Mouse (Mus musculus) Muller cell, postnatal 12 days (primary cell): ENCODE measurements at regions not wholly inside any gene's neighbourhood (a gene's known extent, or its start where the extent isn't known, plus 50 kb on each side); places are given as distances from the start of the nearest gene placed in this dataset.
"Not testable (repeated sequence)": the region's sequence is repeated elsewhere in the genome, so short reads cannot be mapped to it uniquely, and the experiment has no call there.

Source experiments
- DNase-seq: peaks from one replicate; pipeline ENCODE4 v3.0.0-alpha.2; 2015; ENCODE audit errors: inconsistent ontology term

DNA sequence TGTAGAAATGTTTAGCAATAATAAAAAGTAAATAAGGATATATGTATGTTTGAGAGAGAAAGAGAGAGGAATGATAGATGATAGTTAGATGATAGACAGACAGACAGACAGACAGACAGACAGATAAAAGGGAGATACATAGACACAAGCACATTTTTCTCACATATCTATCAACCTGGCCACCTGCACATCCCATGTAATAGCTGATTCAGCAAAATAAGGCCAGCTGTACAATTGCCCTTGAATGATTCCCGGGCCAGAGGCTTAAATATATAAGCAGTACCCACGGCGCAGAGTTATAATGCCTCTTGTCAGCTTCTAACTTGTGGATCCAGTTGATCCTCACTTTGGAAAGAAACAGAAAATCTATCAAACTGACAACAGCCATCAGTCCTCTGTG lies 178.5 kb downstream of the Tmem114 start:
- no peak for DNase-seq

DNA sequence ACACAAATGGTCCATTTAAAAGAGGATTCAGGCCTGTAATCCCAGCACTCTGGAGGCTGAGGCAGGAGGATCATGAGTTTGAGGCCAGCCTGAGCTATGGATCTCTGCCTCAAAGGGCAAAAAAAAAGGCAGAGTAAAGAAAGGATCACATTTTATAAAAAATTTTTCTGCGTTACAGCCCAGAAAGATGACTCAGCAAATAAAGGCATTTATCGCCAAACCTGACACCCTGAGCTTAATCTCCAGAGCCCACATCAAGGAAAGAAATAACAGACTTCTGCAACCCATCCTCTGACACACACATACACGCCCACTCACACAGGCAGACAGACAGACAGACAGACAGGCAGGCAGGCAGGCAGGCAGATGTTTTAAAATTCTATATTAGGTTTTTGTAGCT lies 179.3 kb downstream of the Tmem114 start:
- DNase-seq: no peak

DNA sequence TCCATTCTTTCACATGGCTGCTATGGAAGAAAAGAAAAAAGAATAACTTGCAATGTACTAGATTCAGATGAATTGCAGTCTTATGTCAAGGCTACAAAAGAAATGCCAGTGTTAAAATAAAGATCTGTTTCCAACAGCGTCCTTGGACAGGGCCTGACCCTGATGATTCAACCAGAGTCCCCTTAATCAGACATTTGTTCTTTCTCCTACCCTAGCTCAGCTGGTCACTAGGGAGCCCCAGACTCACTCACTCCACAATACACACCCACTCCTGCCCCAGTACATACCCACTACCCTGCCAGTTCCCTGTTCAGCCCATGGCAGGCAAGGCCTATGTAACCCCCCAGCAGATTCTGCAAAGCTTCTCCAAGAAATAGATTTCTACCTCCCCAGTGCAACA lies 190.6 kb downstream of the Tmem114 start:
- no peak for DNase-seq

DNA sequence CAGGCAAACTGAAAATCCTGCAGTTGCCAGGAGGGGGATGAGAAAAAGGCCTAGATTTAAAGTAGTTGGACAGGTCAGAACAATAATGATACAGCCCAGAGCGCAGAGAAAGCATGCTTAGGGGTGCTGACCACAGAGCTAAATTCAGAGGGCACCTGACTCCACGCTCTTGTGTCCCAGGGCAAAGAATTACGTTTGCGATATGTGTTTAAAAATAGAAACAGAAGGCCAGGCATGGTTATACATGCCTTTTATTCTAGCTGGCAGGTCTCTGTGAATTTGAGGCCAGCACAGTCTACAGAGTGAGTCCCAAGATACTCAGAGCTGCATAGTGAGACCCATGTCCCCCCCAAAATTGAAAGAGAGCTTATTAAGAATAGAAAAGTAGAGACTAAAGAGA lies 192.9 kb downstream of the Tmem114 start:
- DNase-seq: no peak

DNA sequence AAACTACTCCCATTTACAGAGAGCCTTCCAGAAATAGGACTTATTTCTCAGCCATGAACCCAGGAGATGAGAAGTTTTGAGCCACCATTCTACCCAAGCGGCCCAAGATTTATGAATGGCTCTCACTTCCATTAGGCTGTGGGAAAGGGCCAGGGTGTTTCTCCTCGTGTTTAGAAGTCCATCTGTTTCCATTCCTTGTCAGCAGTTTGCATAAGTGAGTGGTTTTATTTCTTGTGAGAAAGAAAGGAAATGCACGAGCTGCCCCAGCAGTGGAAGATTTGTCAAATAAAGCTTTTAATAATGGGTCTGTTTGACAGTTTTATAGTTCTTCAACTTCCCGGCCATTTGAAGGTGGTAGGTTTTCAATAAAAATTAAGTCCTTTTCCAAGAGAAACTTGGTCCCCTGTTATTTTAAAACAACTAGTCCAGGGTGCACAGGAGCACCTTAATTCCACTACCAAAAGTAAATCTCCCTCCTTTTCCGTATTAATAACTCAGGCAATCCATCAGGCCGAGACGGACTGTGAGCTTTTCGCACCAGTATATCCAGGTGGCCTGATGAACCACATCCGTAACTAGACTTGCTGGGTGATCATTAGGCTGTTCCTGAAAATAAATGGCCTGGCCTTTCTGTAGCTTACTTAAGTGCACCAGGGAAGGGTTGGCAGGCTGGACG lies 201.2 kb downstream of the Tmem114 start:
- no peak for DNase-seq

DNA sequence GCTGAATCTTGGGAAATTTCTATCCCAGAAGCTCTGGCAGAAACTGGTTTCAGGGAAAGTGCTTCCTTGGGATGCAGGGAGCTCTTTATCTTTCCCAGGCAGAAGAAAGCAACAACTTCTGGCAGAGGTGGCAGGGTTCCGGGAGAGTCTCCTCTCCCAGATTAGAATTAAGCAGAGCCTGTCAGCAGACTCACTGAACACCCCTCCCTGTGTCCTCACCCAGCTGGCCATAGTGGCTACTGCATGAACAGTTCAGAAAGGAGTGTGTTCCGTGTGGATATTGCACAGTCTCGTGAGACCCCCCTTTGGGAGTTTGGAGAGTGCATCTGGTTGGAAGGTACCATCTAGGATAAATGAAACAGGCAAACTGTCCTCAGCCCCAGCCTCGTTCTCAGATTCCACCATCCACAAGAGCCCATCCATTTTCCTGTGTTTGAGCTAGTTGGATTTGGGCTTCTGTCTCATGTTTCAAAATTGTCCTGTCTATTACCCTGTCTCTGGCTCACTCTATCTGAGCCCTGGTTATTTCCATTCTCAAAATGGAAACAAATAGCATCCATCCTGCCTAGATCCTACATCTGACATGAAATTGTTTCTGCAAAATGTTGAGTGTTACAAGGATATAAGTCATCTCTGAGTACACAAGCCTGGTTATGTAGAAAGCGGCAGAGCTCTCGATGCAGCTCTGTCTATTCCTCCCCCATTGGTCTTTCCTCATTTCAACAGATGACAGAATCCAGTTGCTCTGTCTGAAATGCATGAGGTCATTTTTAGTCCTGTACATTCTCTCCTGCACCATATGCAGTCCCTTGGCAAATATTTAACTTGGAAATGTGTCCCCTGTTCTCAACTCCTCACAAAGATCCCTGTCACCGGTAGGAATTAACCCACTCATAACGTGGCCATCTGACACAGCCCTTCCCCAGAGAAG lies 216.4 kb downstream of the Tmem114 start:
- DNase-seq: no peak

DNA sequence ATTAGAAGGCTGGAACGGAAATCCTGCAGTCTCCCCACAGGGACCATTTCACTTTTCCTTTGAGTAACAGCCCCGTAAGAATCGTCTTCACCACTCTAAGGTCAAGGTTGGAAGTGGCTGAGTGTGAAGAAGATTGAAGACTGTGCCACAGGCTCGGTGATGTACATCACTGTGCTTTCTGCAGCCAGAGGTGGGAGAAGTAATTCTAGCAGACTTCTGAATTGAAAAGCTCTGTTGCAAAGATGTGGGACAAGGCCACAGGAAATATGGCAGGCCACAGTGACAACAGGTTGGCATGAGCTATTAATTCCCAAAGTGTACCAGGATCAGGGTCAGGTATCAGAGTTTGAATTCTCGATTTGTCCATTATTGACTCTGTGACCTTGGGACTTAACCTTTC lies 219.9 kb downstream of the Tmem114 start:
- no peak for DNase-seq

DNA sequence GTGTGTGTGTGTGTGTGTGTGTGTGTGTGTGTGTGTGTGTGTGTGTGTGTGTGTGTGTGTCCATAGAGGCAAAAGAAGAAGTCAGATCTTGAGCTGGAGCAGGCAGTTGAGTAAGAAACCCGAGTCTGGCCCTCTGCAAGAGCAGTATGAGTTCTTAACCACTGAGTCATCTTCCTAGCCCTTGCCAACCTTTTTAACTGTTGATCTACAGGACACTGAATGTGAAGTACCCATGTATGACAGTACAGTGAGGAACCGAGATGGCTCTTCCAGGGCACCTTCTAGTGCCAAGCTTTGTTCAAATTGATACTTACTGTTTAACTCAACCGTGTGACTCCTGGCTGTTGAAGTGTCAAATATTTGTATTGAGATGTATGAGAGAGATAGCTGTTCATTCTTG lies 223.6 kb downstream of the Tmem114 start:
- peak; percentile 77 for DNase-seq

DNA sequence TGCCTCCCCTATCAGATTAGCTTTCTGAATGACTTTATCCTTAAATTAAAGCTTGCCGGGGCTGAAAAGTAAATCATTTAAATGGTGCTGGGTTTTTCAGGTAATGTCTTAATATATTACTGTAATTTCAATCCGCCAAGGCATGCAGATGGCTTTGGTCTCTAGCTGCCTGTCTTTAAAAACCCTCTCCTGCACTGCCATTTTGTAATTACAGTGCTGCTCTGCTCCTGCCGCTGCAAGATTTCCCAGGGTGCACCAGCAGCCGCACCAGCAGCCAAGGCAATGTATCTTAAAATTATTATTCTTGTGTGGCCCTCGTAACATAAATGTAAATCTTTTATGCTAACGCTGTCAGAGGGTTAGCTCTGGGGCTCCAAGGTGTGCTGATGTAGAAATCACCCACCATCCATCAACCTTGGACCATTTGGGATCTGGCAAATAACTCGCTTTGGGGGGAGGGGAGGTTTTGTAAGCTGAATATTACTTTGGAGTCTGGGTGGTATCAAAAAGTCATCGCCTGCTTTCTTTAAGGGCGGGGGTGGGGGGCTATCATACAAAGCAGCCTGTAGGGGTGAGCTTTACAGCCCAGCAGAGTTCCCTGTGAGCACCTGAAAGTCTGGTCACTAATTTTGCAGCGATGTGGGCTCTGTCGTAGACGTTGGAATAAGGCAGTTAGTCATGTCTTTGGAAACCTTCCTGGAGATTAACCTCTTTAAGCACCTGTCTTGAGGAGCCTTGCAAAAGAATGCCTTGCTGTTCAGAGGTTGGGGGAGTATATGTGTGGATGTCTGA lies 226.0 kb downstream of the Tmem114 start:
- no peak for DNase-seq

DNA sequence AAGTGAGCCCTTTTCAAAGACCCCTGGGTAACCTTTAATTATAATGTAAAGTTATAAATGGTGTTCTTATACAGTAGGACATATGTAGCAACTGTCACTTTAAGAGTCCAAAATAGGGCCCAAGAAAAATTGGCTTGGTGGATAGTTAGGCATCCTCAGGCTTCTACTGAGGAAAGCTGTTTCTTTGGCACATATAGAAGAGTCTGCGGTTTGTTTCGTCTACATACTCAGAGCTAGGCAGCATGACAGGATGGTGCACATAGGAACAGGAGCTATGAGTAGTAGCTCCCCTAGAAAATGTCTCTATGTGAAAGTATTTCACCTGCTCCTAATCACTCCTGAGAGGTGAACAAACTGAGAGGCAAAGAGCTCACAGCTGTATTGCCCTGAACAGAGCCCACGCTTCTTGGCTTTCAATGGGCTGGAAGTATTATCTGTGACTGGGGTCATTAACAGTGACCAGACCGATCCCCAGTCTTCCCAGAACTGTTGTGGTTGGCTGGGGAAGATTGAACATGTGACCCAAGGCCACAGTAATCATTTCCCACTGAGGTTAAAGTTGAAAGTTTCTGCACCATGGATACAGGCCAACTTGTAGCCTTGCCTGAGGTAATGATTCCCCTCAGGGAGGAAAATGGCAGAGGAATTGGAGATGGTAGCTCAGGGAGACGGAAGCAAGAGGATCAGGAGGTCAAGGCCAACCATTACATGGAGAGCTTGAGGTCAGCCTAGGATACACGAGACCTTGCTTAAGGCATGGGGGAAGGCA lies 235.3 kb downstream of the Tmem114 start:
- DNase-seq: no peak

DNA sequence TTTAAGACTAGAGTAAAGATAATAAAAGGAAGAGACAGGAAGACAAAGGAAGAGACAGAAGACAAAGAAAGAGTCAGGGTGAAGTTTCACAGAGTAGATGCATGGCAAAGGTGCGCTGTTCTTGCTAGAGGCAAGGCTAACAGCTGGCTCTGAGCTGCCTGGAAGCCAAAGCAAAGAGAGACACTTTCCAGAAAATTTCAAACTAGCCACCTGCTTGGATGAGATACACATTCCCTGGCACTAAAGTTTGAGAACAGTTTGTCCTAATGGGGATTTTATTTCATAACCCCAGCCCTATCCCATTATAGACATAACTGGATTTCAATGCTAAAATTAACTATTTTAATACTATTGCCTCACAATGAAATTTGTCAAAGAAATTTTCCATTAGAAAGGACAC lies 235.9 kb downstream of the Tmem114 start:
- no peak for DNase-seq

DNA sequence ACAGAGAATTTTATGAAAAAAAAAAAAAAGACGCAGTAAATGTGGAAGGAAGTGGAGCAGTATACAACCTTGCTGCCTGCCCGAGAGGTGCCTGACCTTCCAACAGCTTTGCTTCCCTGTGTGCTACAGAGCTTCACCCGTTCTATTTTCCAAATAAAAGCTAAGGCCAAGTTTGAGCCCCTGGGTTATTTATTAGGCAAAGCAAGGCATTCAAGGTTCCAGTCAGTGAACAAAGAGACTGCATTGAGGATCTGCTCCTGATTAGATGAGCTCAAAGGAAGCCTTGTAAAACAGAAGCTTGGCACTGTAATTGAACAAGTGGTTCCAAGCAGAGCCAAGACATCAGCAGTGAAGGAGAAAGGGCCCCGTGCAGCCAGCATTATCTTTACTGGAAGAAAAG lies 236.4 kb downstream of the Tmem114 start:
- DNase-seq: peak; percentile 58

DNA sequence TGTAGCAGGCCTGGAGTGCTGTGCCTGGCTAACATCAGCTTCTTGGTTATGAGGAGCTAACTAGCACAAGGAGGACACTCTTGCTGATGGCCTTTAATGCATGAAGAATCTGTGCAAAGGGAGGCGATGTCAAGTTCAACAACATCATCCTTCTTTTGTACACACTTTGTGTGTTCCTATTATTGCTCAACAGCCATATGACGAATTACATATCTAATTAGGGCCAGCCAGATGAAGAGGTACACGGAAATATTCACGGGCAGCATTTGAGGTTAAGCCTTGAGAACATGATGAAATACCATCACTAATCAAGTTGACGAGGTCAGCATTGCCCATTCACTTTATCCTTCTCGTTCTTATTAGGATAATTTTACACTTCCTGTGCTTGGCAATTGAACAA lies 240.2 kb downstream of the Tmem114 start:
- peak; percentile 51 for DNase-seq

DNA sequence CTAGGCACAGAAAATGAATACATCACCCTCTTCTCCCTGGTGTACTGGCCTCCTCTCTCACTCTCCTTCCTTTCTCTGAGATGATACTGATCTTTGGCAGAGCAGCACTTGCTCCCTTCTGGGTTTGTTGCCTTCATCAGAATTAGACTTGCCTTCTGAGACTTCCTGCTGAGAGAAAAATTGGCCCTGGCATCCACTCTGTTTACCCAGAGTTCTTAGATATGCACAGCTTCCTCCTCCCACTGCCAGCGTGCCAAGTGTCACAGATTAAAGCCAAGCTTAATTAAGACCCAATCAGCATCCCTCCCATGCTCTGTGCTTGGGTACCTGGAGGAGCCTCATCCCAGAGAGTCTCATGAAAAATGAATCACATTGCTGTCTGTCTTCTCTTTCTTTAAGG lies 246.0 kb downstream of the Tmem114 start:
- peak; percentile 19 for DNase-seq

DNA sequence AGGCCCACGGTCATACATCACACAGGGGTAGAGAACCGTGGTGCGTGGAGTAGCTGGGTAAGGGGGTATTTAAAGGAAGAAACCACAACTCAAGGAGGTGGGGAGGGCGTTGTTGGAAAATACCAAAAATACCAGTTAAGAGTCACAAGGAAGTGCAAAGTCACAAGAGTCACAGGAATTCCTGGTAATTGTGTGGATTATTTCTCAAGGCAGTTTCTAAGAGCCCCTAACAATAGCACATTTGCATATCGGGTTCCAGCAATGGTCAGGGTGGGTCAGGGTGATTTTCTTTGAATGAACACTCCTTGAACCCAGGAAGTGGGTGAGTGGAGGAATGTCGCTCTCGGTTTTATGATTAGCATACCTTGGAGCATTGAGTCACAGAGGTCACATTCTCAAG lies 247.7 kb downstream of the Tmem114 start:
- not testable (repeated sequence) for DNase-seq

DNA sequence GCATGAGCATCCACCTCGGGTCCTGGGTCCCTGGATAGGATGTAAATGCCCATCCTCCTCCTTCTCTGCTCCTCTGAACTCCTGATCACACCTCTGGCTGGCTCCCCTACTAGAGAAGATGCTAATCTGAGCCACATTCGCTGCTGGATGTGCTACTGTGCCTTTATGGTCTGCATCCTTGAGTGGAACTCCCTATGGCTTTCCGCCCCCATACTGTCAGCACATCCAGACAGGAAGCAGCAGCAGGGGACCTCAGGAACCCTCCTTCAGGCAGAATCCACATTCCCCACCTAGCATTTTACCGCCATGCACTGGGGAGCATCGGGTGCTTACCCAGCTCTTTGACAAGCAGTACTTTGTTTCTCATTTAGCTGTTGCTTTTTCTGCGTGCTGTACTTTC lies 248.8 kb downstream of the Tmem114 start:
- no peak for DNase-seq
